ENCODE assay signal across 22 mouse cellular contexts in the genomic region with DNA sequence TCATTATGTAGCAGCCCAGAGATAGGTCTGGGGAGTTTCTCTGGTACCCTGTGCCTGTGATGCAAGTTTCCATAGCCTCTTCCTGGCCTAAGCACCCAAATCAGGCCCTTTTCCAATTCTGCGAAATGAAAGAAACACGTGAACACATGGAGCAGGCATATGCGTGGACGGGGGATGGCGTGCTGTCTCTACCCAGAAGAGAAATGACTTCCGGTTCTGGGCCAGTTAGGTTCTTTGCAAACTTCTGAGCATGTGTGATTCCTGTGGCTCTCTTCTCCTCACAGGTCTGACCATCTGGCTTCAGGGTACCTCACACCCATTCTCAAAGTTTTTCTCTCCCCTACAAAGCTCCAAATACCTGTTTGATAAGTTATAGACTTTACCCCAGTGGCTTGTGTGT.
"Had no signal": no experiment of that assay in that cellular context is flagged by ENCODE, and none has a peak within 500 bp of the region (broad histone marks: within the 10 kb centered on the region; RNA-seq: fewer than 3 reads in every experiment).

No protein-coding gene starts in this region.

- H3K4me2 ChIP-seq: heart, embryonic 11.5 days; heart, embryonic 13.5 days; hindbrain, embryonic 13.5 days; hindbrain, embryonic 15.5 days; intestine, embryonic 15.5 days; limb, embryonic 12.5 days; liver, embryonic 11.5 days had no signal

- H3K9ac ChIP-seq: heart, embryonic 13.5 days; hindbrain, embryonic 13.5 days; hindbrain, embryonic 15.5 days; intestine, embryonic 15.5 days; limb, embryonic 12.5 days; liver, embryonic 14.5 days had no signal

- H3K27me3 ChIP-seq: heart, embryonic 13.5 days; hindbrain, embryonic 15.5 days; intestine, embryonic 15.5 days; limb, embryonic 12.5 days had no signal

- H3K4me3 ChIP-seq: heart, adult 2 months; heart, embryonic 13.5 days; hindbrain, embryonic 13.5 days; hindbrain, embryonic 15.5 days; intestine, embryonic 15.5 days; left cerebral cortex, adult 2 months; limb, embryonic 10.5 days; limb, embryonic 12.5 days had no signal

- H3K36me3 ChIP-seq: heart, embryonic 13.5 days; hindbrain, embryonic 13.5 days; hindbrain, embryonic 15.5 days; intestine, embryonic 15.5 days; limb, embryonic 10.5 days; limb, embryonic 12.5 days had no signal

- H3K9me3 ChIP-seq: heart, embryonic 13.5 days; hindbrain, embryonic 13.5 days; hindbrain, embryonic 15.5 days; intestine, embryonic 15.5 days; limb, embryonic 10.5 days; limb, embryonic 12.5 days had no signal

- ATAC-seq: hindbrain, postnatal 0 days; inflammation-experienced regulatory T-cells, adult 6 months; intestine, embryonic 15.5 days had no signal

- H3K27ac ChIP-seq: heart, adult 2 months; heart, embryonic 13.5 days; hindbrain, embryonic 13.5 days; hindbrain, embryonic 15.5 days; hindbrain, postnatal 0 days; intestine, embryonic 15.5 days; left cerebral cortex, adult 2 months; limb, embryonic 10.5 days; limb, embryonic 12.5 days; liver, embryonic 14.5 days had no signal

- DNase-seq: gastrocnemius, postnatal 14 days; gastrocnemius, postnatal 36 days; heart, adult 2 months; heart, postnatal 14 days; heart, postnatal 36 days; kidney, adult 18-20 months; kidney, adult 8-10 months; kidney, postnatal 10 days; kidney, postnatal 4 days; liver had no signal
